Mouse (Mus musculus) intestine, embryonic 14.5 days (tissue): ENCODE results near the gene Kdelr1. TPM values are rescaled to one million over a fixed set of nuclear protein-coding genes. Genes with fewer than 3 reads are reported as not detected.
"Not testable (repeated sequence)": the region's sequence is repeated elsewhere in the genome, so short reads cannot be mapped to it uniquely, and the experiment has no call there.

Experiments
- ATAC-seq: fragments of 200-750 bp; cut with Nextera tagmentation; replicated peaks from 2 replicates; pipeline ENCODE4 v1.8.0; 2017; ENCODE audit warnings: low read depth, moderate number of reproducible peaks, moderate TSS enrichment, moderate library complexity; ENCODE audit not compliant: low FRiP score, low TSS enrichment
- DNase-seq: peaks from one replicate; pipeline ENCODE4 v3.0.0-alpha.2; 2018; ENCODE audit warnings: low spot score
- H3K27ac ChIP-seq: fragments of 300-500 bp; sonication (generic); 2 replicates; pipeline ENCODE4 v1.5.1; 2014; ENCODE audit warnings: low read depth, mild to moderate bottlenecking, control low read depth
- H3K27me3 ChIP-seq: fragments of 300-500 bp; sonication (generic); replicated peaks from 2 replicates; pipeline ENCODE4 v1.6.1; 2014; ENCODE audit warnings: low read length, control low read depth; ENCODE audit not compliant: control insufficient read depth, insufficient read depth
- H3K36me3 ChIP-seq: fragments of 300-500 bp; sonication (generic); 2 replicates; pipeline ENCODE4 v1.6.1; 2014; ENCODE audit warnings: low read length, control low read depth; ENCODE audit not compliant: control insufficient read depth, insufficient read depth
- H3K4me1 ChIP-seq: fragments of 300-500 bp; sonication (generic); replicated peaks from 2 replicates; pipeline ENCODE4 v1.6.1; 2014; ENCODE audit warnings: low read length, control low read depth, mixed read lengths; ENCODE audit not compliant: control insufficient read depth, insufficient read depth
- H3K4me2 ChIP-seq: fragments of 300-500 bp; sonication (generic); 2 replicates; pipeline ENCODE4 v1.6.1; 2014; ENCODE audit warnings: low read length
- H3K4me3 ChIP-seq: fragments of 300-500 bp; sonication (generic); 2 replicates; pipeline ENCODE4 v1.5.1; 2014; ENCODE audit warnings: low read depth, low read length, control low read depth, mixed read lengths
- H3K9ac ChIP-seq: fragments of 300-500 bp; sonication (generic); 2 replicates; pipeline ENCODE4 v1.6.1; 2014; ENCODE audit warnings: mild to moderate bottlenecking, low read length
- H3K9me3 ChIP-seq: fragments of 300-500 bp; sonication (generic); 2 replicates; pipeline ENCODE4 v1.6.1; 2016; ENCODE audit warnings: low read length, control low read depth; ENCODE audit not compliant: control insufficient read depth
- WGBS: fragments of 180-500 bp; shearing (Covaris S2); extraction: QIAGEN DNeasy Blood & Tissue Kit; methylation state at CpG from one replicate; pipeline ENCODE4 v1.1.7; 2014; 5-methylcytosine and 5-hydroxymethylcytosine counted together
- polyA plus RNA-seq: library from polyadenylated mRNA; unstranded; fragments of >200 nt; fragmentation: Nextera tagmentation; extraction: Ambion mirVana; gene quantifications from 2 replicates; pipeline ENCODE4 v1.2.1, GENCODE M21; 2014

The Kdelr1 gene
- polyA plus RNA-seq, 1 experiment from 2014 or later, result 124 TPM

DNA sequence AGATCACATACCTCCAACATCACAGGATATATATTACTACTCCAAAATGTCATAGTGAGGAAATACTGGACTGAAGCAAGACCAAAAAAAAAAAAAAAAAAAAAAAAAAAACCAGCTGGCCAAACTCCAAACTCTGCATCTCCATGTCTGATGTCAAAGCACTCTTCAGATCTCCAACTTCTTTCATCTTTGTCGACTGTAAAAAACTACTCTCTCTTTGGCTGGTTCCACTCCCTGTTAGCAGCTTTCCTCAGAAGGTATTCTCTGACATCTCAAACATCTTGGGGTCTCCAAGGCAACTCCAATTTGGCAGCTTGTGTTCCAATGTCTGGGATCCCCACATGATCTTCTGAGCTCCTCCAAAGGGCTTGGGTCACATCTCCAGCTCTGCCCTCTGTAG, 5.7 kb downstream of the Kdelr1 start, which contains the start of gene Grin2d:
Gene Grin2d (minus strand): TSS at position 101 of the 400 bp plus-strand sequence.
- H3K36me3 ChIP-seq, result peaks cover 83% of the 10 kb centered on the region
- H3K27ac ChIP-seq, H3K9me3 ChIP-seq, DNase-seq, H3K9ac ChIP-seq, ATAC-seq, H3K27me3 ChIP-seq, H3K4me3 ChIP-seq, H3K4me2 ChIP-seq: not testable (repeated sequence)
- peaks cover 11% of the 10 kb centered on the region for H3K4me1 ChIP-seq
- 93% methylated on average over 1 of the region's 1 CpGs for WGBS

DNA sequence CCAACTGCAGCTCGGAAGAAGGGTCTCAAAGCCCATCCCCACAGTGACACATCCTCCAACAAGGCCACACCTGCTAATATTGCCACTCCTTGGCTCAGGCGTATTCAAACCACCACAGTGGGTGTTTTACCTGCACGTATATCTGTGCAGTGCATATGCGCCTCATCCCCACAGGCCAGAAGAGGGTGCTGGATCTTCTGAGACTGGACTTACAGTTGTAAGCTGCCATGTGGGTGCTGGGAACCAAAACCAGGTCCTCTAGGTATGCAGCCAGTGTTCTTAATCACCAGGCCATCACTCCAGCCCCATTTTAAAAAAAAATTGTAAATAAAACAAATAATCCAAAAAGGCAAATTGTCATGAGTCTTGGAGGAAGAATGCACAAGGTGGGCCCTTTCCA, 8.0 kb downstream of the Kdelr1 start:
- WGBS, result 94% methylated on average over 4 of the region's 4 CpGs
- H3K4me3 ChIP-seq, result no peak overlapping the region
- ATAC-seq (no peak), DNase-seq (no peak)
- H3K4me2 ChIP-seq, result no peak overlapping the region
- H3K9ac ChIP-seq, result no peak overlapping the region
- no peak overlapping the region for H3K27ac ChIP-seq
- H3K27me3 ChIP-seq, result no peaks in the 10 kb centered on the region
- H3K36me3 ChIP-seq, result peaks cover 96% of the 10 kb centered on the region
- H3K9me3 ChIP-seq, result 0 out of 2 replicates have a peak, but pooled peaks cover 2% of the 10 kb centered on the region
- no peaks in the 10 kb centered on the region for H3K4me1 ChIP-seq

DNA sequence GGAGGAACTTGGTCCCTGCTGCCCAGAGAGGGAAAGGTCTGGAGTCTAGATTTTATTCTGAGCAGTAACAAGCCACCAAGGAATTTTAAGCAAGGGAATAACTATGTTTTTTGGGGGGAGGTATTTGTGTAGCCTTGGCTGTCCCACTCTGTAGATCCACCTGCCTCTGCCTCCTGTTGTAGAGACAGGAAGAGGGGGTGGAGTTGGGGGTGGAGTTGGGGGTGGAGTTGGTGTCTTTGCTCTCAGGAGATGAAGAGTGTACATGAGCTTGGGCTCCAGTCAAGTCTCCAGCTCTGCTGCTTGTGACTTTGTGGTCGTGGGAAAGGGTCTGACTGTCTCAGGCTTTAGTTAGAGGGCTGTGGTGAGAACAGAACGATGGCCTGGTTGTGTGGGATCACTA, 8.4 kb downstream of the Kdelr1 start:
- Histone ChIP-seq H3K9me3 (0 out of 2 replicates have a peak, but pooled peaks cover 2% of the 10 kb centered on the region), H3K9ac (no peak overlapping the region), H3K27me3 (no peaks in the 10 kb centered on the region), H3K27ac (no peak overlapping the region), H3K4me2 (no peak overlapping the region), H3K4me1 (no peaks in the 10 kb centered on the region), H3K36me3 (peaks cover 92% of the 10 kb centered on the region), H3K4me3 (no peak overlapping the region)
- 92% methylated on average over 2 of the region's 2 CpGs for WGBS
- ATAC-seq, result no peak
- no peak for DNase-seq

DNA sequence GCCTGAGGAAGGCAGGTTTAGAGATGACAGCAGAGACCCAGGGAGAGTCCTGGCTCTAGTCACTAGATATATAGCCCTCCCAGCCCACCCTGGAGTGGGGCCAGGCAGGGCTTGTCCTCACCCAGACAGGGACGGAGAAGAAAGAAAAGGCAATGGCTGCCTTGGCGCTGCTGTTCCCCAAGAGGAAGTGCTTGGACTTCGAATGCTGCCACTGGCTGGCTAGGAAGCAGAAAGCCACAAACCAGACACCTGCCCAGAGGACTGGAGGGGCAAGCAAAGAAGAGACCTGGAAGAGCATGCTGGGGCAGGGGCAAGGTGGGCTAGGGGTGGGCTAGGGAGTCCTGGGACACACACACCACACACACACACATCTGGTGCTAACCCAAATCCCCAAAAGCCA, 14.7 kb downstream of the Kdelr1 start:
- no peaks in the 10 kb centered on the region for H3K27me3 ChIP-seq
- no peak for ATAC-seq
- no peaks in the 10 kb centered on the region for H3K4me1 ChIP-seq
- peaks cover 33% of the 10 kb centered on the region for H3K36me3 ChIP-seq
- no peak overlapping the region for H3K27ac ChIP-seq
- H3K9me3 ChIP-seq, result no peaks in the 10 kb centered on the region
- H3K9ac ChIP-seq, result no peak overlapping the region
- no peak overlapping the region for H3K4me2 ChIP-seq
- 39% methylated on average over 3 of the region's 3 CpGs for WGBS
- H3K4me3 ChIP-seq, result no peak overlapping the region
- no peak for DNase-seq

DNA sequence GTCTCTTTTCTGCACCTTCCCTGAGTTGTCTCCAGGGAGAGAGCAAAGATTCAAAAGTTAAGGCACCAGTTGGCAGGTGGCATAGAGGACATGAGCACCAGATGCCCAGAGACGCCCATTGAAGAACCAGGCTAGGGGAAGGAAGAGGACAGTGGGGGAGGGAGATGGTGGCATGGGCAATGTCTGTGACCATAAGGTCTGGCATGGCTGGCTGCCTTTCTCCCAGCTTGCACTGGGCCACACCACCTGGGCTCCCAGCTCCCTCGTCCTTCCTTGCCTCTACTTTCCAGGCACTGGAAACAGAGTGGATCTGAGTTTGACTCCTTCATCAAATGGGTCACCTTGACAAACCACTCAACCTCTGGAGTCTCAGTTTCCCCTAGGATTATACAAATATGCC, 20.1 kb downstream of the Kdelr1 start:
- Histone ChIP-seq H3K4me2 (no peak overlapping the region), H3K9ac (no peak overlapping the region), H3K4me1 (no peaks in the 10 kb centered on the region; the same call in 1 of the 2 replicates), H3K36me3 (no peaks in the 10 kb centered on the region), H3K27me3 (no peaks in the 10 kb centered on the region), H3K9me3 (no peaks in the 10 kb centered on the region), H3K4me3 (no peak overlapping the region), H3K27ac (no peak overlapping the region)
- WGBS, result 87% methylated on average over 2 of the region's 2 CpGs
- ATAC-seq, result no peak
- no peak for DNase-seq

DNA sequence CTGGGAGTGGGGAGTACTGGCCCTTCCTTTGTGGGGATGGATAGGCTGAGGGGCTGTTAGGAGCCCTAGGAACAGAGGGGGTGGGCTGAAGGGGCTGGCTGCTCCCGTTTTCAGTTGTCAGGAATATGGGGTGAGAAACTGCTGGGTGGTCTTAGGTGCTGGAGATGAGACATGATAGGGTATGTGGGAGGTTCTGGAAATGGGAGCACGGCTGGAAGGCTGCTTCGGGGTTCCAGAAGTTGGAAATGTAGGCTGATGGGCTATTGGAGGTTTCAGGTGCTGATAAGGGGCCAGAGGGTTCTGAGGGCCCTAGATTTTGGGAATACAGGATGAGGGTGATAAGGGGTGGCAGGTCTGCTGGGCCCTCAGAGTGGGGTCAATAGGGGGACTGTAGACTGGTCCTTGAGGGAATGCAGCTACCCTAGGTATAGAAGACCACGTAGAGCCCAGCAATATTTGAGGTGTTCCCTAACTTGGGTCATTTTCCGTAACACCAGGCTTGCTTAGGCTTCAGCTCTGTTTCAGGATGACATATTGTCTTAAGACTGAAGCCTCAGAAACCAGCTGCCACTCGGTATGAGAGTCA, 23.5 kb downstream of the Kdelr1 start:
- Histone ChIP-seq H3K27ac (0 out of 2 replicates have a peak overlapping the region, but pooled peaks have one; percentile 57), H3K4me2 (peak overlapping the region; percentile 78), H3K9me3 (no peaks in the 10 kb centered on the region), H3K27me3 (no peaks in the 10 kb centered on the region), H3K4me1 (no peaks in the 10 kb centered on the region; the same call in 1 of the 2 replicates), H3K36me3 (no peaks in the 10 kb centered on the region), H3K9ac (no peak overlapping the region), H3K4me3 (peak overlapping the region; percentile 57)
- 71% methylated on average over 6 of the region's 6 CpGs for WGBS
- ATAC-seq (peak; percentile 18; the same call in 1 of the 2 replicates), DNase-seq (no peak)

DNA sequence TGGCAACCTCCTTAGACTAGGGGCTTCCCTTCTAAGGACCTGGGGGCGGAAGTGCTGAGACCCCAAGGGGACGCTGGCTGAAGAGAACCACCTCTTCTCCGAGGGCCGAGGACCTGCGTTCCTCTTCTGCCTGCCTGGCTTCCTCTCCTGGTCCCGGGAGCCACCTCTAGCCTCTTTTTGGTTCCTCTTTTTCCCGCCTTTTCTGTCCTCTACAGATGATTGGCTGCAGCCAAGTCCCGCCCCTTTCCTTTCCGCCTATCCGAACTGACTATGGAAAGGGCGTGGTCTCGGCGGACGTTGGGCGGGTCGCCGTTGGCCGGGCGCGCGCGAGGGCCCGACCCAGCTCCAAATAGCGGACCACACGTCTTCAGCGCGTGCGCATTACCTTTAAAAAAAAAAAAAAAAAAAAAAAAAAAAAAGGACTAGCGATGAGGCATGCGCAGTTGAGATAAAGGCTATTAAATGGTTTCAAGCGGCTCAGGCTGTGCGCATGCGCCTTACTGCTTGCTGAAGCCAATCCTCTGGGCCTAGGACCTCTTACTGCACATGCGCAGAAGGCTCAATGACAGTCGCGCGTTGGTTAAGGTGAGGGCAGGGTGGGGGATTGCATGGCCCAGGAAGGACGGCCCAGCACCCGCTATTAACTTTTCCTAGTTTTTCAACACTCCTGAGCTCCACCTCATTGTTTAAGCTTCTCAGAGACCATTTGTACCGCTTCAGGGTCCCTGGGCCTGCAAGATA, 24.1 kb downstream of the Kdelr1 start, which contains the start of the genes Syngr4 and Tmem143:
Gene Syngr4 (minus strand): TSS at position 198 of the 741 bp plus-strand sequence.
Gene Tmem143 (plus strand): TSS at position 425 of the 741 bp plus-strand sequence.
- Histone ChIP-seq H3K36me3 (no peaks in the 10 kb centered on the region), H3K4me1 (no peaks in the 10 kb centered on the region; the same call in 1 of the 2 replicates), H3K4me3 (peak within 1 kb of the TSS; percentile 57), H3K27ac (peak within 1 kb of the TSS; percentile 76), H3K9ac (peak within 1 kb of the TSS; percentile 64), H3K4me2 (peak within 1 kb of the TSS; percentile 78), H3K9me3 (no peaks in the 10 kb centered on the region), H3K27me3 (no peaks in the 10 kb centered on the region)
- ATAC-seq (peak; percentile 86), DNase-seq (peak; percentile 93)
- WGBS, result 2% methylated on average over 40 of the region's 40 CpGs

DNA sequence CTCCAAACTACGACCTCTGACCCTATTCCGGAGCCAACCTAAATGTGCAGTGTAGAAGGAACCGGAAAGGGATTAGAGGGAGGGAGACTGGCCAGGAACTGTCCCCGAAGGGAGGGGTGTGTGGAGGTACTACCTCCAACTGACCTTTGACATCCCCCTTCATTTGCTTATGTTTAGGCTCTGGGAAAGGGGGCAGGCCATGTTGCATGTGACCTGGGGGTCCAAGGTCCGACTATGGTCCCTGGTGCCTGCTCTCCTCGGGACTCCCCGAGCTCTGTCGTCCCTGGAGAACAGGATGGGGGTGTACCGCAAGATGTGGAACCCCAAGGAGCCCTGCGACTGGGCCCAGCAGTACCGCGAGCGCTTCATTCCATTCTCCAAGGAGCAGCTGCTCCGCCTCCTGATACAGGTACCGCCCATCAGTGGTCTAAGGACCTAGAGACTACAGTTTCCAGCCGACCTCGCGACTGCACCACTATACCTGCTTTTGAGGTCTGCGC, 24.7 kb downstream of the Kdelr1 start:
- peak; percentile 75 for ATAC-seq
- H3K27me3 ChIP-seq, result no peaks in the 10 kb centered on the region
- H3K9me3 ChIP-seq, result no peaks in the 10 kb centered on the region
- H3K36me3 ChIP-seq, result no peaks in the 10 kb centered on the region
- peak overlapping the region; percentile 57 for H3K4me3 ChIP-seq
- peak overlapping the region; percentile 64 for H3K9ac ChIP-seq
- peak; percentile 82 for DNase-seq
- 2% methylated on average over 19 of the region's 19 CpGs for WGBS
- peak overlapping the region; percentile 76 for H3K27ac ChIP-seq
- no peaks in the 10 kb centered on the region; the same call in 1 of the 2 replicates for H3K4me1 ChIP-seq
- H3K4me2 ChIP-seq, result peak overlapping the region; percentile 78
